Mouse (Mus musculus) bone marrow, adult 2 months (tissue): ENCODE results near the gene Sult1a1.

Source experiments
- CTCF ChIP-seq: fragments of 200-500 bp; IDR thresholded peaks from 2 replicates; pipeline ENCODE4 v1.5.1; 2011; ENCODE audit warnings: low read length, control low read depth; ENCODE audit not compliant: control insufficient read depth, insufficient read depth
- POLR2A ChIP-seq: fragments of 200-500 bp; IDR thresholded peaks from 2 replicates; pipeline ENCODE4 v1.6.1; 2011; ENCODE audit warnings: low read depth, mild to moderate bottlenecking, control low read depth, low read length, borderline replicate concordance; ENCODE audit not compliant: control insufficient read depth

GRCm38 (mm10) chr7:126694441-126695051, 18.3 kb upstream of the Sult1a1 start:
- TF ChIP-seq CTCF (no peak), POLR2A (no peak)
